In genomic region chr4:130900746-130901145, GRCm38 (mm10) we compare ENCODE assay signal across 24 mouse cellular contexts. TPM values are rescaled to one million over a fixed set of nuclear protein-coding genes. Genes with fewer than 3 reads are reported as not detected.
DNase-seq lines count a peak whose midpoint lies in the region; ATAC-seq and TF ChIP-seq lines count a peak whose summit lies in the region.
"Had no signal": no experiment of that assay in that cellular context is flagged by ENCODE, and none has a peak within 500 bp of the region (broad histone marks: within the 10 kb centered on the region; RNA-seq: fewer than 3 reads in every experiment).

No protein-coding gene starts in this region.

- no peak for DNase-seq in forebrain, postnatal 0 days
- DNase-seq in CH12.LX (ENCODE audit: extremely low read depth) (no peak), MN1 (ENCODE audit: low spot score) (peak; percentile 38)
- peak; percentile 46 for DNase-seq in limb, embryonic 10.5 days (ENCODE audit: low spot score)
- DNase-seq in layer of hippocampus, postnatal 10 days (ENCODE audit: low spot score in 2 of 2): no peak
- DNase-seq in gastrocnemius, postnatal 14 days: no peak
- DNase-seq: adrenal gland, postnatal 14 days; gastrocnemius, postnatal 25 days; heart, adult 2 months; heart, postnatal 4 days; lung, adult 18-20 months; lung, postnatal 14 days; right cerebral cortex, postnatal 4 days had no signal

- H3K27ac ChIP-seq in forebrain, embryonic 13.5 days: peak overlapping the region; percentile 48
- no peak overlapping the region for H3K27ac ChIP-seq in forebrain, postnatal 0 days (ENCODE audit: low read depth, low read length)
- H3K27ac ChIP-seq in CH12.LX (ENCODE audit: insufficient read depth, low read depth): peak overlapping the region; percentile 89
- H3K27ac ChIP-seq in limb, embryonic 10.5 days: peak overlapping the region; percentile 58; the same call in 1 of the 2 replicates
- H3K27ac ChIP-seq: embryonic facial prominence, embryonic 13.5 days; kidney, postnatal 0 days; midbrain, embryonic 10.5 days; neural tube, embryonic 12.5 days had no signal

- peaks cover 14% of the 10 kb centered on the region for H3K4me1 ChIP-seq in forebrain, embryonic 13.5 days
- H3K4me1 ChIP-seq in forebrain, postnatal 0 days (ENCODE audit: insufficient read depth): no peaks in the 10 kb centered on the region
- peaks cover 67 to 91% of the 10 kb centered on the region in 2 experiments for H3K4me1 ChIP-seq in CH12.LX (ENCODE audit: control insufficient read depth in 1 of 2, insufficient read depth in 2 of 2)
- peaks cover 65% of the 10 kb centered on the region for H3K4me1 ChIP-seq in limb, embryonic 10.5 days

- no peak for ATAC-seq in forebrain, embryonic 13.5 days
- no peak for ATAC-seq in forebrain, postnatal 0 days
- ATAC-seq: hindbrain, embryonic 16.5 days; intestine, postnatal 0 days; Patski had no signal

- 67% methylated on average over 7 of the region's 7 CpGs for WGBS in forebrain, embryonic 13.5 days
- 57% methylated on average over 7 of the region's 7 CpGs for WGBS in forebrain, postnatal 0 days
- 36% methylated on average over 7 of the region's 7 CpGs for WGBS in limb, embryonic 10.5 days

- H3K79me2 ChIP-seq in CH12.LX (replicated peaks; ENCODE audit: control insufficient read depth, extremely low read depth, insufficient read depth, poor library complexity, severe bottlenecking): no peaks in the 10 kb centered on the region

- H3K9me3 ChIP-seq in forebrain, embryonic 13.5 days (replicated peaks): no peaks in the 10 kb centered on the region
- H3K9me3 ChIP-seq in forebrain, postnatal 0 days (ENCODE audit: low read length): no peaks in the 10 kb centered on the region
- H3K9me3 ChIP-seq in CH12.LX (replicated peaks; ENCODE audit: low read length): no peaks in the 10 kb centered on the region
- H3K9me3 ChIP-seq in limb, embryonic 10.5 days (replicated peaks): no peaks in the 10 kb centered on the region
- H3K9me3 ChIP-seq: embryonic facial prominence, embryonic 13.5 days; heart, embryonic 15.5 days; midbrain, embryonic 10.5 days; neural tube, embryonic 12.5 days had no signal

- no peaks in the 10 kb centered on the region for H3K27me3 ChIP-seq in forebrain, embryonic 13.5 days
- H3K27me3 ChIP-seq in forebrain, postnatal 0 days (ENCODE audit: insufficient read depth, low read length): no peaks in the 10 kb centered on the region
- peaks cover 2% of the 10 kb centered on the region for H3K27me3 ChIP-seq in CH12.LX (replicated peaks)
- peaks cover 8% of the 10 kb centered on the region; the same call in 1 of the 2 replicates for H3K27me3 ChIP-seq in limb, embryonic 10.5 days (ENCODE audit: low read depth, poor library complexity, severe bottlenecking)
- H3K27me3 ChIP-seq: embryonic facial prominence, embryonic 13.5 days; heart, embryonic 15.5 days; neural tube, embryonic 12.5 days; Patski had no signal

- dilution Hi-C loops in CH12.LX (cut with MboI; ENCODE audit: extremely low pct_ligation_motif_present, extremely low pct_unique_long_range_greater_than_20kb, low sequenced_read_pairs): no loop called here

- H3K4me3 ChIP-seq in forebrain, embryonic 13.5 days: no peak overlapping the region
- H3K4me3 ChIP-seq in forebrain, postnatal 0 days (ENCODE audit: low read depth, low read length): no peak overlapping the region
- H3K4me3 ChIP-seq in CH12.LX (replicated peaks in 1 of 3; ENCODE audit: low read depth in 2 of 3, low read length in 2 of 3, poor library complexity in 1 of 3): peak overlapping the region in 1 of 3 experiments; percentile 8
- no peak overlapping the region for H3K4me3 ChIP-seq in limb, embryonic 10.5 days
- H3K4me3 ChIP-seq: embryonic facial prominence, embryonic 13.5 days; heart, adult 2 months; heart, embryonic 15.5 days; midbrain, embryonic 10.5 days; neural tube, embryonic 12.5 days had no signal

- intact Hi-C loops in gastrocnemius, postnatal 14 days (cut with DNase I; ENCODE audit: low total_unique reads): no loop called here

- no peaks in the 10 kb centered on the region for H3K36me3 ChIP-seq in forebrain, embryonic 13.5 days (ENCODE audit: poor library complexity, severe bottlenecking)
- H3K36me3 ChIP-seq in forebrain, postnatal 0 days (ENCODE audit: insufficient read depth): no peaks in the 10 kb centered on the region
- no peaks in the 10 kb centered on the region for H3K36me3 ChIP-seq in CH12.LX (replicated peaks in 1 of 2; ENCODE audit: control insufficient read depth in 1 of 2, insufficient read depth in 1 of 2, low read length in 1 of 2)
- H3K36me3 ChIP-seq in limb, embryonic 10.5 days: no peaks in the 10 kb centered on the region
- H3K36me3 ChIP-seq: embryonic facial prominence, embryonic 13.5 days; heart, embryonic 15.5 days; midbrain, embryonic 10.5 days; neural tube, embryonic 12.5 days had no signal

- in situ Hi-C loops in CH12.LX (cut with MboI; ENCODE audit: low pct_ligation_motif_present, low pct_unique_long_range_greater_than_20kb, low sequenced_read_pairs): loop anchor here (5.0 kb wide), 1 partner anchor 37 kb away; no protein-coding TSS in a partner anchor

- no peak overlapping the region for H3K9ac ChIP-seq in forebrain, embryonic 13.5 days
- H3K9ac ChIP-seq in forebrain, postnatal 0 days: no peak overlapping the region
- H3K9ac ChIP-seq in CH12.LX (ENCODE audit: insufficient read depth, low read depth): peak overlapping the region; percentile 67
- H3K9ac ChIP-seq: embryonic facial prominence, embryonic 13.5 days; heart, embryonic 15.5 days; neural tube, embryonic 12.5 days had no signal

- no peak for TF ChIP-seq POLR2A in CH12.LX (IDR thresholded peaks at IDR 0.05; ENCODE audit: low read depth, low read length)

- TF ChIP-seq CTCF in forebrain, postnatal 0 days (IDR thresholded peaks at IDR 0.05; ENCODE audit: low read depth): no peak
- no peak for TF ChIP-seq CTCF in CH12.LX (conservative IDR thresholded peaks at IDR 0.05 in 1 of 2, IDR thresholded peaks at IDR 0.05 in 1 of 2; ENCODE audit: low read depth in 2 of 2, low read length in 2 of 2)

- TF ChIP-seq EP300 in CH12.LX (IDR thresholded peaks at IDR 0.05; ENCODE audit: low read length): no peak

- no peak for TF ChIP-seq RAD21 in CH12.LX (IDR thresholded peaks at IDR 0.05; ENCODE audit: low read depth, low read length)

- no peak overlapping the region for H3K4me2 ChIP-seq in forebrain, embryonic 13.5 days
- H3K4me2 ChIP-seq in forebrain, postnatal 0 days (ENCODE audit: low read depth): no peak overlapping the region
- peak overlapping the region; percentile 52 for H3K4me2 ChIP-seq in CH12.LX (ENCODE audit: insufficient read depth, low read depth, poor library complexity, severe bottlenecking)
- H3K4me2 ChIP-seq: embryonic facial prominence, embryonic 13.5 days; heart, embryonic 15.5 days; liver, embryonic 11.5 days; neural tube, embryonic 12.5 days had no signal

TF ChIP-seq in CH12.LX, 34 proteins besides CTCF, POLR2A, EP300 and RAD21:
- TF ChIP-seq ZNF384 (IDR thresholded peaks at IDR 0.05; ENCODE audit: low read depth, low read length) (no peak), MAZ (IDR thresholded peaks at IDR 0.05; ENCODE audit: low read depth, low read length) (no peak), GABPA (IDR thresholded peaks at IDR 0.05; ENCODE audit: insufficient replicate concordance, low read depth, low read length) (no peak), MYC (IDR thresholded peaks at IDR 0.05; ENCODE audit: low read depth, low read length) (no peak), PAX5 (IDR thresholded peaks at IDR 0.05; ENCODE audit: low read length) (no peak), IRF4 (IDR thresholded peaks at IDR 0.05; ENCODE audit: low read depth, low read length) (no peak), NELFE (IDR thresholded peaks at IDR 0.05; ENCODE audit: low read depth, low read length) (no peak), E2F4 (IDR thresholded peaks at IDR 0.05; ENCODE audit: insufficient replicate concordance, low read depth, low read length) (no peak), ZKSCAN1 (IDR thresholded peaks at IDR 0.05; ENCODE audit: borderline replicate concordance, low read depth, low read length) (no peak), RCOR1 (conservative IDR thresholded peaks at IDR 0.05; ENCODE audit: low read depth, low read length) (no peak), USF1 (IDR thresholded peaks at IDR 0.05; ENCODE audit: low read depth, low read length) (no peak), JUN (IDR thresholded peaks at IDR 0.05; ENCODE audit: insufficient read depth, low read depth, low read length) (no peak), MAFK (IDR thresholded peaks at IDR 0.05; ENCODE audit: insufficient replicate concordance, low read length) (no peak), MAX (IDR thresholded peaks at IDR 0.05; ENCODE audit: low read length) (no peak), SIN3A (IDR thresholded peaks at IDR 0.05; ENCODE audit: low read length) (no peak), HCFC1 (IDR thresholded peaks at IDR 0.05; ENCODE audit: low read depth, low read length) (no peak), SMC3 (IDR thresholded peaks at IDR 0.05; ENCODE audit: low read depth, low read length) (no peak), ETS1 (conservative IDR thresholded peaks at IDR 0.05; ENCODE audit: low read depth, low read length) (no peak), UBTF (IDR thresholded peaks at IDR 0.05; ENCODE audit: low read depth, low read length) (no peak), TCF12 (IDR thresholded peaks at IDR 0.05; ENCODE audit: low read depth, low read length) (no peak)

RNA-seq across cellular contexts. Expression of gene Laptm5, which starts 12.2 kb away (rescaled TPM):
- 15.5 and 16.7 TPM in 2 replicates for polyA plus RNA-seq in forebrain, embryonic 13.5 days (2015; fragmentation: Nextera tagmentation; extraction: Ambion mirVana)
- 17.5 and 25.5 TPM in 2 replicates for total RNA-seq in forebrain, postnatal 0 days (2014; rRNA removed)
- polyA plus RNA-seq in forebrain, postnatal 0 days (2015; fragmentation: Nextera tagmentation; extraction: Ambion mirVana): 30.2 and 34.3 TPM in 2 replicates
- 182 and 225 TPM in 2 replicates for total RNA-seq in CH12.LX (2012; rRNA removed)
- total RNA-seq in CH12.LX (2014; rRNA removed): 32.3 and 41.1 TPM in 2 replicates
- 486 and 594 TPM in 2 replicates for polyA plus RNA-seq in CH12.LX (2012; ENCODE audit: insufficient read length, low read depth)
- polyA plus RNA-seq in limb, embryonic 10.5 days (2016; fragmentation: Nextera tagmentation; extraction: Ambion mirVana): 10.5 and 15.4 TPM in 2 replicates
- total RNA-seq in layer of hippocampus, postnatal 10 days (2021): 10 to 100 TPM; 27.5 to 28.1 TPM
- total RNA-seq in gastrocnemius, postnatal 14 days (2021): 1 to 10 TPM; 8.0 to 8.1 TPM
- polyA plus RNA-seq: Patski had no signal

RNA-seq across cellular contexts. Expression of gene Matn1, which starts 43.4 kb away (rescaled TPM):
- not detected in 2 replicates for polyA plus RNA-seq in forebrain, embryonic 13.5 days (2015; fragmentation: Nextera tagmentation; extraction: Ambion mirVana)
- 0.24 and 0.38 TPM in 2 replicates for total RNA-seq in forebrain, postnatal 0 days (2014; rRNA removed)
- polyA plus RNA-seq in forebrain, postnatal 0 days (2015; fragmentation: Nextera tagmentation; extraction: Ambion mirVana): 0.16 and 0.27 TPM in 2 replicates
- total RNA-seq in CH12.LX (2012; rRNA removed) (1.8 and 3.5 TPM in 2 replicates), CH12.LX (2014; rRNA removed) (0.30 and 0.52 TPM in 2 replicates)
- 0.37 and 0.76 TPM in 2 replicates for polyA plus RNA-seq in CH12.LX (2012; ENCODE audit: insufficient read length, low read depth)
- polyA plus RNA-seq in limb, embryonic 10.5 days (2016; fragmentation: Nextera tagmentation; extraction: Ambion mirVana): 0.23 TPM in 1 of 2 replicates, not detected in the other
- total RNA-seq in layer of hippocampus, postnatal 10 days (2021): under 1 TPM; 0.64 to 0.91 TPM
- total RNA-seq in gastrocnemius, postnatal 14 days (2021): not detected
- total RNA-seq: adrenal gland, postnatal 14 days; gastrocnemius, postnatal 25 days; heart, adult 2 months; heart, postnatal 4 days; monocyte, adult 5-6 weeks had no signal
- polyA plus RNA-seq: intestine, postnatal 0 days; midbrain, embryonic 10.5 days; Patski had no signal

Comparison
In these comparisons a context has a peak if more than half of its experiments do, and no peak if none do; other contexts are left out.
1. DNase-seq: peak in MN1 (single experiment) and limb, embryonic 10.5 days (single experiment); none in forebrain, postnatal 0 days (single experiment), CH12.LX (single experiment), layer of hippocampus, postnatal 10 days (0 of 2) and gastrocnemius, postnatal 14 days (single experiment).